Mouse (Mus musculus) testis, adult 2 months (tissue): ENCODE measurements at regions not wholly inside any gene's neighbourhood (a gene's known extent, or its start where the extent isn't known, plus 50 kb on each side); places are given as distances from the start of the nearest gene placed in this dataset.

ENCODE experiments used
- CTCF ChIP-seq: fragments of 200-500 bp; IDR thresholded peaks from 2 replicates; pipeline ENCODE4 v1.5.1; 2012; ENCODE audit warnings: low read depth, mild to moderate bottlenecking, inconsistent platforms, low read length, moderate library complexity; ENCODE audit not compliant: control insufficient read depth, insufficient read depth, insufficient replicate concordance
- POLR2A ChIP-seq: fragments of 200-500 bp; IDR thresholded peaks from 2 replicates; pipeline ENCODE4 v1.6.1; 2012; ENCODE audit warnings: low read depth, mild to moderate bottlenecking, inconsistent platforms, low read length, moderate library complexity; ENCODE audit not compliant: control insufficient read depth

GRCm38 (mm10) chr13:78643023-78643422 lies 443.5 kb upstream of the Nr2f1 start:
- TF ChIP-seq CTCF (no peak), POLR2A (no peak)
